Mouse (Mus musculus) cortical plate, adult 2 months (tissue): ENCODE results near the gene Lgals3bp.

ENCODE experiments used
- CTCF ChIP-seq: fragments of 200-500 bp; IDR thresholded peaks from 2 replicates; pipeline ENCODE4 v1.5.1; 2011; ENCODE audit warnings: mild to moderate bottlenecking, control low read depth, low read length; ENCODE audit not compliant: insufficient read depth; ENCODE audit errors: extremely low read depth
- POLR2A ChIP-seq: fragments of 200-500 bp; IDR thresholded peaks from 2 replicates; pipeline ENCODE4 v1.6.1; 2011; ENCODE audit warnings: mild to moderate bottlenecking, low read length, control low read depth; ENCODE audit not compliant: insufficient read depth; ENCODE audit errors: extremely low read depth

- TF ChIP-seq CTCF: no peak
- no peak for TF ChIP-seq POLR2A
These were observed 7.4 kb downstream of the Lgals3bp start for GRCm38 (mm10) chr11:118394538-118394937.
